Mouse (Mus musculus): Measurements from ENCODE around the gene 4930583I09Rik.

Gene 4930583I09Rik

GRCm38 (mm10) chr17:64802168-64802955 lies 33.5 kb downstream of the 4930583I09Rik start:
- no peak for DNase-seq (ENCODE audit: low read depth, low spot score)

GRCm38 (mm10) chr17:64792623-64793022 lies 43.2 kb downstream of the 4930583I09Rik start:
- DNase-seq (ENCODE audit: low read depth, low spot score): no peak

GRCm38 (mm10) chr17:64792076-64792475 lies 43.8 kb downstream of the 4930583I09Rik start:
- no peak for DNase-seq (ENCODE audit: low read depth, low spot score)

GRCm38 (mm10) chr17:64789175-64789574 lies 46.7 kb downstream of the 4930583I09Rik start:
- no peak for DNase-seq (ENCODE audit: low read depth, low spot score)

GRCm38 (mm10) chr17:64788301-64788700 lies 47.6 kb downstream of the 4930583I09Rik start:
- DNase-seq (ENCODE audit: low read depth, low spot score): no peak

- no peak for DNase-seq (ENCODE audit: low read depth, low spot score)
Measured at GRCm38 (mm10) chr17:64785961-64786360, 49.9 kb downstream of the 4930583I09Rik start.
